Mouse (Mus musculus) gastrocnemius, postnatal 36 days (tissue): ENCODE results near the gene Slc7a11. TPM values are rescaled to one million over a fixed set of nuclear protein-coding genes. Genes with fewer than 3 reads are reported as not detected.

Source experiments
- DNase-seq, 2 experiments: peaks; one replicate each; pipeline ENCODE4 v3.0.0; 2022
- intact Hi-C: fragments of 180-260 bp; cut with DNase I; formaldehyde crosslinking; loops from one replicate; pipeline ENCODE4 v1.15.1; 2025
- total RNA-seq, 2 experiments: library from RNA; stranded (reverse); gene quantifications; 2 replicates each; pipeline ENCODE4 v1.2.3; 2021

The Slc7a11 gene
- total RNA-seq, 2 experiments from 2014 or later = 0.20 to 0.36 TPM

- intact Hi-C loops = no loop called here
- no peak for DNase-seq
These were observed 125.3 kb downstream of the Slc7a11 start for GRCm38 (mm10) chr3:50318074-50318473.

DNA sequence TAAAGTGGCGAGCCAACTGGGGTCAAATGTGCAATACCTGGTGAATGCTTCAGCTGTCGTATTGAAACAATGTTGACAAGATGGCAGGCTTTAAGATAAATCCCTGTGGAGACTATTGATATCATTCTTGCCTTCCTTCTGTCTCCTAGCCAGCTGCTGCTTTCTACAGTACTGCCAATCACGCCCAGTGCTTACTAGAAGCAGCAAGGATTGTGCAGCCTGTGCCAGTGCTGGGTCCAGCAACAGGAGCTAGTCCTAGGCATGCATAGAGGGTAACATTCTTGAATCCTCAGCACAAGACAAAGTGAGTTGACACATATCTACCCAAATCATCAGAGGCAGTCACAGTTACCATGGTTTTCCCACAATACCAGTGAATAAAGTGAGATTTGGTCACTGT is 129.6 kb downstream of the Slc7a11 start:
- intact Hi-C loops = no loop called here
- no peak for DNase-seq

DNA sequence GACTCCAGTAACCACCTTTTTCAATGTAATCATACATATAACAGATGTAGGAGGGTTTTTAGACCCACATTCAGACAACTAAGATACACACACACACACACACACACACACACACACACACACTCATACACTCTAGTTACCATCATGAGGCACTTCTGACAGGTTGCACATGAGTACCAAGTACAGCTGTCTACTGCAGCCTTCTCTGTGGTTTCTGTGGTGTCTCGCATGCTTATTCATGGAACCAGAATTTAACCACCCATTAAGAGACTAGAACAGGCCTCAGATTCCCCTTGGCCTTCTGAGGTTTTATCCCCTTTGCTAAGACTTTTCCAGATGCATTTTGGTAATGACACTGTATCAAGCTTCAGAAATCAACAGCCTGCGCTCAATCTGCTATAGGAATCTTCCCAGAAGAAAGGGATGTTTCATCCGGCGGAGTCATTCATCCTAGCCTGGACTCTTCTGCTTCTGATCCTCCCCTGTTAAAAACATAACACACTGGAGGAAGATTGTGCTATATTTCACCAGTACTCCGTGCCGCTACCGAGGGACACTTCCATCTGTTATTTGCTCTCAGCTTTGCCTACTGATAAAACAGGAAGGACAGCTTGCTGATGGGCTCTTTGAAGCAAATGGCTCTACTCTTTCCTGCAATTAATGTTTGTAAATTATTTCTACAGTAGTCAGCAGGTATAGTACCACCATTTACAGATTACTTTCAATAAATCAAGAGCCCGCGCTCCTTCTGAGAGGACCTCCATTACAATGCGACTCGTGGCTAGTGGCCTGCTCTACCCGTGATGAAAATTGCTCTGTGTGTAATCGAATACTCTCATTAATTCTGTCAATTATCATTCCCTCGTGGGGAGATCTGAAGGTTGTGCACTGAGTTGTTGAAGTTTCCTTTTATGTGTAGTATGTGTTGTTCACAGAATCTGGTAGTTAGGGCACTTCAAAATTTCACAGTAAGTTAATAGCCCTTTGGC is 135.8 kb downstream of the Slc7a11 start:
- intact Hi-C loops = loop anchor here (10.0 kb wide), 1 partner anchor 77 kb away; no protein-coding TSS in a partner anchor
- DNase-seq = no peak

DNA sequence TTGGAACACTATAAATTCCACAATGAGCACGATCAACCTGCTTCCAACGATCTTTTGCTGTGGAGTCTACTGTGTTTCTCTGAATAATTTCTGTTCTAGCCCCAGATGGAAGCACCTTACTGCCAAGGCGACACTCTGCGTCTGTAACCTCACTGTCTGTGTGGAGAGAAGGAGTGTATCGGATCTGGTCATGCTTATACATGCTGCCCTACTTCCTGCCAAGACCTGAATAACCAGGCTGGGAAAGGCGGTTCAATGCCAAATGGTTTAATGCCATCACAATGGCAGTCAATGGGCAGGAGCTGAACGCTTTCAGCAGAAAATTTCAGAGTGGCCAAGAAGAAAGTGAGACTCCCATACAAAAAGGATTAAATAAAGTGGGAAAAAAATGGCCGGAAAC is 137.1 kb downstream of the Slc7a11 start:
- DNase-seq = no peak
- intact Hi-C loops = loop anchor here (10.0 kb wide), 1 partner anchor 78 kb away; no protein-coding TSS in a partner anchor

- DNase-seq = peak in 1 of 2 experiments; percentile 5
- intact Hi-C loops = loop anchor here (2.0 to 10.0 kb wide), 4 partner anchors 81 to 1212 kb away; no protein-coding TSS in a partner anchor
These were observed 139.3 kb downstream of the Slc7a11 start for GRCm38 (mm10) chr3:50304137-50304536.

GRCm38 (mm10) chr3:50302648-50303047 is 140.8 kb downstream of the Slc7a11 start:
- DNase-seq = no peak
- intact Hi-C loops = loop anchor here (5.0 to 10.0 kb wide), 3 partner anchors 82 to 1210 kb away; no protein-coding TSS in a partner anchor

DNA sequence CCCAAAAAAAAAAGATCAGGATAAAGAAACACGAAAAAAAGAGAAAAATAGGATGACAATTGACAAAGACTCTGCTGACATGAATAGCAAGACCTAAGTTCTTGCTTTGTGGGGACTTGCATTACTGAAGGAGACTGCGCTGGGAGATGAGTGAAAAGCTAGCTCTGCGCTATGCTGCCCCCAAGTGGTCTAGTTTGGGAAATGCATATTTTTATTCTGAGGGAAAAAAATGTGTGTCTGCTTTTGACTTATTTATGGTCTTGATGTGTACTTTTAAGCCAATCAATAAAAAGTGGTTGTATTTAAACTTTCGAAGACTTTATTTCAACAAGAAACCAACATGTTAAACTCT is 142.5 kb downstream of the Slc7a11 start:
- DNase-seq = no peak
- intact Hi-C loops = loop anchor here (5.0 to 10.0 kb wide), 3 partner anchors 84 to 1209 kb away; no protein-coding TSS in a partner anchor

DNA sequence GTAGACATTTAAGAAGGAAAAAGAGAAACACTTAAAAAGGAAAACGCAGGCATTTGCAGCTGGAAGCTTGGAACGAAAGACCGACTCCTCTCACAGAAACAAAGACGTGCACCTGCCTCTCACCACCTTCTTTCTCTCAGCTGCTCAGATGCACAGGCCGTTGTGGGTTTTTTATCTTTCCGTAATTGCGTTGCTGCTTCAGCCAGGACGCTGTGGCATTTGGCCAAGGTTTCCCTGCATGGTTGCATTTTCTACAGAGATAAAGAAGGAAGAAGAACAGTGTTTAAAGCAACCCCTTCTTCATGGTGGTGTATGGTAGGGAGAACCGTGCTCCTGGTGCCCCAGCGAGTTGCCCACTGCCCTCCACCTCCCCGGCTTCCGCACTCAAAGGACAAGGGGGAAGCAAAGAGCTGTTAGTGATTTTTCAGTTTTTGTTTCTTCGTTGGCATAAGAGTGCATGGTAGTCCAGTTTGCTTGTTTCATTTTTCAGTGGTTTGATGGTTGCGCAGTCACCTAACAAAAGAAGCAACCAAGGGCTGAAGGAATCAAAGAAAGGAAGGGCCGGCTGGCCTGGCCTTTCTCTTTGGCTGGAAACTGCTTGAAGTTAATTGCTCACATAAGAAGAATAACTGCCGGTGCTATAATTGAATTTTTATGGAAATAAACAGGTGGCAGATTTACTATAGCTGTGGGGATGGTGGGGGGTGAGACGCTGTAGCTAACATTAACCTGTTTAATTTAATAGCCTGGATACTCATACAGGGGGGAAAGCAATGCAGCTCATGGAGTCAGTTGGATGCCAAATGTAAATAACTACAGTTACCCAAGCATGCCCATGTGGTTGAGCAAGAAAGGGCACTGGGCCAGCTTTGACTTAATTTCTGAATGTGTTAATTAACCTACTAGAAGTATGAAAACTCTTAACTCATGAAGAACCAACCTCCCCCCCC is 143.1 kb downstream of the Slc7a11 start:
- no peak for DNase-seq
- intact Hi-C loops = loop anchor here (5.0 to 10.0 kb wide), 3 partner anchors 85 to 1208 kb away; no protein-coding TSS in a partner anchor

- no peak for DNase-seq
- intact Hi-C loops = no loop called here
These were observed 144.9 kb downstream of the Slc7a11 start for GRCm38 (mm10) chr3:50298366-50298991.

DNA sequence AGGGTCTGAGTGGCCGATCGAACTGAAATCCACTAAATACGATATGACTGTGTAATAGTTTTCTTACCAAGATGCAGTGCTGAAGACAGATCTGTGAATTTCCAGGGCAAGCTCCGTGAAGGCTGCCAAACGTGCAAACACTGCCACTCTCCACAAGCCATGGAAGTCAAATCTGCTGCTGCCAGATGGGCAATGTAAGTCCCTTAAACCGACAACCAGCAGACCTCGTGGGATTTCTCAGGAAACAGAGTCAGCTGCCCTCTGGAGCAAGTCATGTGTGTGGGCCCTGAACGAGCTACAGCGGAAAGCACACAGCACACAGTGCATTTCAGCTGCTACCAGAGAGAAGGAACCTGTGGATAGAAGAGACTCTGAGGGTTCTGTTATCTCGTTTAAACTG is 146.5 kb downstream of the Slc7a11 start:
- no peak for DNase-seq
- intact Hi-C loops = no loop called here

GRCm38 (mm10) chr3:50275023-50275422 is 168.4 kb downstream of the Slc7a11 start:
- no peak for DNase-seq
- intact Hi-C loops = no loop called here

DNA sequence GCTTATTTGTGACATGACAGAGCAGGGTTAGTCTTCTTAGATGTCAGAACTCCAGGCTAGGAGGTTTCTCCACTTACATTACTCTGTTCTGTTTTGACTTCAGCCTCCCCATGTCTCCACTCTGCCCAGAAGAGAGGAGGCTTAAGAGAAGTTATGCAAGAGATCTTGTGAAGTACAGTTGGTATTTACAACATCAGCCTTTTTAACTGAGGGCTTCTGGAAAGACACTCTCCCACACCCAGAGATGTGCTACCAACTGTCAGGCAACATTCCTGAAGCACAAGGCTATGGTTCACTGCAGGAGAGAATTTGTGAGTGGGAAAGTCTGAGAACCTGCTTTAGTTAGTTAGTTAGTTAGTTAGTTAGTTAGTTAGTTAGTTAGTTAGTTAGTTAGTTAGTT is 171.2 kb downstream of the Slc7a11 start:
- intact Hi-C loops = no loop called here
- DNase-seq = no peak

DNA sequence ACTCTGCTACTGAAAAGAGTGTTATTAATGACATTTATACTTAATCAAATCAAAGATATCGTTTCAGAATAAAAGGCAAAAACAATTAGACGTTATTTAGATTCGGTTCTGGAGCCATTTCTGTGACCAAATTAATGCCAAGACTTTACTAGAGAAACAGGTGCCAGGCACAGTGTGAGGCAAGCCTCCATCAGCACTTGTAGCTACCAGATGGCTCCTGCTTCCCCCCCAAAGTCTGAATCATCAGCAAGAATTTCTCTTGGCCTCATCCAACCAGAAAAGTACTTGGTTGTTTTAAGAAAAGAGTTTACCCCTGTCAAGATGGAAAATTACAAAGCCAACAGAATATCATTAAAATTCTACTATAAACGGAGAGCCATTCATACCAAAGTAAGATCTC is 173.7 kb downstream of the Slc7a11 start:
- intact Hi-C loops = no loop called here
- DNase-seq = no peak

DNA sequence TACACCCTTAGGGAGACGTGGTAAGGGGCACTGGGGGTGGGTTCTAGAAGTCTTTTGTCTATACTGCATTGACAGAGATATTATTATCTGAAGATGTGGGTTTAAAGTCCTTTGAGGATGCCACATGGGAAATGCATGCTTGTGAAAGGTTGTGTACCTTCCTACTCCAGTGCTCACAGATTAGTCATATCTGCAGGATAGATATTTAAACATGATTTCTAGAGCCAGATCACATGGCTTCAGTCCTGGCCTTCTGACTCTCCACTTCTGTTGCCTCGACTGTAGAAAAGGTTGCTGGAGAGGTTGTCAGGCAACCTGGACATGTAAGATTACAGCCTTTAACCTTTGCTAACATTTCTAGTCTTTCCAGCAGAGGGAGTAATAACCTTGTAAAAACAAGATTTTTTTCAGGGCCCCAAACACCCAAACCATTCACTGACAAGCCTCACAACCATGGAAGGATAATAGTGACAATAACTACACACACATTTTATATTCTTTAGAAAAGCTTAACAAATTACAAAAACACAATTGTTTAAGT is 180.8 kb downstream of the Slc7a11 start:
- DNase-seq = no peak
- intact Hi-C loops = no loop called here

DNA sequence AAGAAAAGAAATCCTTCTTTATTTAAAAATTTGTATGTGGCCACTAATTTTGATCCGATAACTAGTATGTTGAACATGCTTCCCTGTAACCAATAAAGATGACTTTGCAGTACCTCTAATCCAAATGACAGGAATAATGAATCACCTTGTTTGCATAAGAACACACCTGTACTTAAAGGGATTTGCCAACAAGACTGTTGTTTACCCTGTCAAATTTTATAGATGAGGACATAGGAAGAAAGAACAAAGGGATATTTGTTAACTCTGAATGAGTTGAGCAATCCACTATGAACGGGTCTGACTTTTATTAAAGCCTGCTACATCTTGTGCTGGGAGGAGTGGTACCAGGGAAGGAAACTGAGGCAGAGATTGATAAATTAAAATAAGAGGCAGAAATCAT is 181.3 kb downstream of the Slc7a11 start:
- intact Hi-C loops = no loop called here
- no peak for DNase-seq

DNA sequence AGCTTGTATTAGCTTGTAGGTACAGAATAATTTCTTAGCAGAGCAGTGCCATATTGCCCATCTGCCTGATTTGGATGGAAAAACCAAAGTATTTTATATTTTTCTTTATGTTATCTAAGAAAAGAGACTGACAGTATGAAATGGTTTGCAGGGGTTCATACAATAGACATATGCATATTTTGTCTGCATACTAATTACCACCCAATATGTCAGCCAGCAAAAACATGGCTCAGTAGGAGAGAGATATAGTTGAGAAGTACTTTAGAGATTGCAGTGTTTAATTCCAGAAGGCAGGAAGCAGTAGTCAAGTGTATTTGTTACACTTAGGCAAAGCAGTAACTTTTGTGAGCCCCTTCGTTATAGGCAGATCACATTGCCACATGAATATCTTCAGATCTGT is 182.7 kb downstream of the Slc7a11 start:
- DNase-seq = no peak
- intact Hi-C loops = no loop called here

- intact Hi-C loops = no loop called here
These were observed 184.6 kb downstream of the Slc7a11 start for GRCm38 (mm10) chr3:50258852-50259251.

DNA sequence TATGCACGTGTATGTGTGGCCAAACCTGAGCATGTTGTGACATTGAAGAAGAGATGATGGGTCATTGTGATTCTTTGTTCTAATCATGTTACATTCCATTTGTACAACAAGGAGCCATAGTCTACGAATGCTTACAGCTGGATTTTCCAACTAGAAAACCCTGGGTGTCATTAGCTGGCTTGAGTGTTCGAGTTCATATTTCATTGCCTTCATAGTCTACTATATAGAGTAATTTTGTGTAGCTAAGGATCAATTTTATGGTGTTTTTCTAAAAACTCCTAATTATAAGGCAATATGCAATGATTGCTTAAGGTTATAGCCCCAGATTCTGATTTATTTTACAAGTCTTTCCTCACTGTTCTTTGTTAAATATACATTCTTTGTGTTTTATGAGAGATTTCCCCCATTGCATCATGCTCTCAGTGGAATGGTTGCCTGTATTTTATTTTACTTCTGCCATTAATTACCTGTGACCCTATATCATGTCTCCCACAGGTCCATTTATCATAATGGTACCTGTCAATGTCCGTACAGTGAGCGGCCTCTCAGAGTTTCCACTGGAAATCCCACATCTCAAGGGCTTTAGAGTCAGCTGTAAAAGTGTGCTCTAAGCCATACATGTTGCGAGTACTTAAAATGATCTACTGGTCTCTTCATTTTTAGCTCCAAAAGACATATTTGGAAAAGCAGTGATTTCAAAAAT is 193.7 kb downstream of the Slc7a11 start:
- intact Hi-C loops = no loop called here
- DNase-seq = no peak

More at GRCm38 (mm10) chr3:50258852-50259251, 184.6 kb downstream of the Slc7a11 start:
- no peak for DNase-seq

DNA sequence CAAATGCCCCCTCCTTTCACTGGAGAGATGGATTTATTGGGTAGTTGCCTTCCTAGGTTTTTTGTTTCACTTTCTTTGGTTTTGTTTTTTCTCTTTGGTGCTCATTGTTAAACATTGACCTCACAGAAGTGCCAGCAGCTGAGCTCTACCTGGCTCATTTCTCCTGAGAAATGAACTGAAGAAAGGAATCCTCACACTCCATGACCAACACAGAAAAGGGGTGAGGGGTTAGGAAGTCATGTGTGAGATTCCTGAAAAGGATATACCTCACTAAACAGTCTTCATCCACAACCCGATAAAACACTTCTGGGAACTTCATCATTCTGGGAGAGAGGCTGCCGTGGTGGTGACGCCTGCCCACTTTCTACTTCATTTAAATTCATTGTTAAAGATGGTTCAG is 207.4 kb downstream of the Slc7a11 start:
- no peak for DNase-seq
- intact Hi-C loops = no loop called here
